Mouse (Mus musculus): Measurements from ENCODE around the gene Lmtk2.
A peak's percentile ranks its signal among the peaks of the same experiment; 100 is the strongest.

The Lmtk2 gene

DNA sequence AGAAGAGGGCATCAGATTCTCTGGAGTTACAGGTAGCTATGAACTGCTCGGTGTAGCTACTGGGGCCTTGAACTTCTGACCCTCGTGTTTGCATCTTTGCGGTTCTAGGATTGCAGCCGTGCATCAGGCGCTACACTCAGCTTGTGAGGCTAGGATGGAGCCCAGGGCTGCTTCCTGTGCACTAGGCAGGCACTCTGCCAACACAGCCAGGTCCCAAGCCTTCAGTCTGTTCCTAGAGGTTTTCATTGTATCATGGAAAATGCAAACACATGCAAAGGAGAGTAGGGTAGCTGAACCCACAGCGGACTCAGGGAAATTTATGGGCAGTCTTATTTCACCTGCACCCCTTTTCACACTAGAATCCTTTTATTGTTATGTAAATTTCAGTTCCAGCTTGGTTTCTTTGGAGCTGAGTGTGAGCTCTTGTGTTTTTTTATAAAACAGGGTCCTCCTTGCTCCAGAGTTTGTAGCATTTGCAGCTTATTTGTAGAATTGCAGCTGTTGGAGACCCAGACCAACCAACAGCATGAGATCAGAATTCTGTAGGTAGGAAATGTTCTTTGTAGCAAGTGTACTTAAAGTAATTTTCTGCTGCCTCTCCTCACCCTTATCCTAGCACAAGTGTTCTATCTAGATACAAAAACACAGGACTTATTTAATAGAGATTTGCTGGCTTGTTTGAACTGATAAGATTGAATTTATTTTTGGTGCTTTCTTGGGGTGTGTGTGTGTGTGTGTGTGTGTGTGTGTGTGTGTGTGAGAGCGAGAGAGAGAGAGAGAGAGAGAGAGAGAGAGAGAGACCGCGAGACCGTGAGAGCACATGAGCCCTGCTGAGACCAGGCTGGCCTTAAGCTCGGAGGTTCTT is 12.6 kb downstream of the Lmtk2 start:
- no peak for DNase-seq

DNA sequence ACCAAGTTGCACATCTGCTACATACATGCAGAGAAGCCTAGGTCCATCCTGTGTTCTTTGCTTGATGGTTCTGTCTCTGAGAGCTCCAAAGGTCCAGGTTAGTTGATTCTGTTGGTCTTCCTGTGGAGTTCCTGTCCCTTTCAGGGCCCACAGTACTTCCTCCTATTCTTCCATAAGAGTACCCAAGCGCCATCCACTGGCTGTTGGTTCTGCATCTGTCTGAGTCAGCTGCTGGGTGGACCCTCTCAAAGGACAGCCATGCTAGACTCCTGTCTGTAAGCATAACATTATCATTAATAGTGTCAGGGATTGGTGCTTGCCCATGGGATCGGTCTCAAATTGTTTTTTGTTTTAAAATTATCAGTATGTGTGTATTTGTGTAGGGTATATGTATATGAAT is 13.8 kb downstream of the Lmtk2 start:
- DNase-seq, result no peak

DNA sequence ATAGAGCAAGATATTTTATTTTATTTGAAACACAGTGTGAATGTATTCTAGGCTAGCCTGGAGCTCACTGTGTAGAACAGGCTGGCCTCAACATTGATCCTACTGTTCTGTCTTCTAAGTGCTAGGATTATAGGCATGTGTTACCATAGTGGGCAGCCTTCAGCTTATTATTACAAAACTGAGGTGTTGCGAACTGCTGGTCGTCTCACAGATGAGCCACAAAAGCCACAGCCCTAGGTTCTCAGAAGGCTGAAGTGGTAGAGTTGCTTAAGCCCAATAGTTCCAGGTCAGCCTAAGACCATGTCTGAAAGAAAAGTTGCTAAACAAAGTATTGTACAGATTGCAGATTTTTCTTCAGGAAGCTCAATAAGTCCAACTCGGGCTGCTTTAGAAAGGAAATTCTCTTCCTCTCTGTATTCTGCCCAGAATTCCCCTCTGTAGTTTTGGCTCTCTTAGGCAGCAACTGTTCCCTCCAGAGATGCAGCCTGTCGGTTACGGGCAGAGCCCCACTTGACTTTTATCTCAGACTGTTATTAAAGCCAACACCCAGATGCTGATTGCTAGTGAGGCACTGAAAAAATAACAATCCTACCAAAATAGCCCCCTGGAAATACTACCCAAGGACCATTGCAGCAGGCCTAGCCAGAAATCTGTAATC is 14.9 kb downstream of the Lmtk2 start:
- DNase-seq, result no peak

DNA sequence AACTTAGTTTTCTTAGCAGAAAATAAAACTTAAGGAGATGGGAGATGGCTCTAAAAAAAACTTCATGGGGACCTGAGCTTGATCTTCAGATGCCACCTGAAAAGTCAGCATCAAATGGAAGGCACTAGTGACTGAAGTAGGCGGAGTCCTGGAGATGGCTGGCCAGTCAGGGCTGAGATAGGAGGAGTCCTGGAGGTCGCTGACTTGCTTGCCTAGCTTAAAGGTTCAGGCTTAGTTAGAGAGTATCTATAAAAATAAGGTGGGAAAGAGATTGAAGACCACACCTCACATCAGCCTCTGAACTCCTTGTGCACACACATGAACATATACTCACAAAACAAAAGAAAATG is 15.4 kb downstream of the Lmtk2 start:
- DNase-seq, result no peak

DNA sequence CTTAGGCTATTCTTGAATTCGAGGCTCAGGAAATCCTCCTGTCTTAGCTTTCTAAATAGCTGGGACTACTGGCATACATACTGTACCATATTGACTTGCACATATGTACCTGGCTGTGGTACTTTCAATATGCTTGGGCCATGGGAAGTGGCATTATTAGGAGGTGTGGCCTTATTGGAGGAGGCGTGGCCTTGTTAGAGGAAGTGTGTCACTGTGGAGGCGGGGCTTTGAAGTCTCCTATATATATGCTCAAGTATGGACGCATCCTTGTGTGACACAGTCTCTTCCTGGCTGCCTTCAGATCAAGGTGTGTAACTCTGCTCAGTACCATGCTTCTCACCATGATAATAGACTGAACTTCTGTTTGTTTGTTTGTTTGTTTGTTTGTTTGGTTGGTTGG is 18.0 kb downstream of the Lmtk2 start:
- no peak for DNase-seq

DNA sequence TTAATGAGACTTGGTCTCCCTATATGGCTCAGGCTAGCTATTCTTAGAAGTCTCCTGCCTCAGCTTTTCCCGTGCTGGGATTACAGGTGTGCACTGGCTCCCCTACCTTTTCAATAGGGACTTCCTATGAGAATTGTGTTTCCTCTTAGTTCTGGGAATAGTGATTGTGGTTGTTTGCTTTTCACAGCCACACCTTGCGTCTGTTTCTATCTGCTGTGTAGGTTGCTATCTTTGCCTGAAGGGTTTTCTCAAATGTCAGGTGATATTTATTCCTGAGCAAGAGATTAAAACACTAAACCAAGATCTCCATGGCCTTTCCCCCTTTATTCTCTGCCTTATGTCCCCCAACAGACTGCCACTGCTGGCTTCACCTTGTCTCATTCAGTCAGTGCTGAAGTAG is 19.1 kb downstream of the Lmtk2 start:
- DNase-seq, result no peak

DNA sequence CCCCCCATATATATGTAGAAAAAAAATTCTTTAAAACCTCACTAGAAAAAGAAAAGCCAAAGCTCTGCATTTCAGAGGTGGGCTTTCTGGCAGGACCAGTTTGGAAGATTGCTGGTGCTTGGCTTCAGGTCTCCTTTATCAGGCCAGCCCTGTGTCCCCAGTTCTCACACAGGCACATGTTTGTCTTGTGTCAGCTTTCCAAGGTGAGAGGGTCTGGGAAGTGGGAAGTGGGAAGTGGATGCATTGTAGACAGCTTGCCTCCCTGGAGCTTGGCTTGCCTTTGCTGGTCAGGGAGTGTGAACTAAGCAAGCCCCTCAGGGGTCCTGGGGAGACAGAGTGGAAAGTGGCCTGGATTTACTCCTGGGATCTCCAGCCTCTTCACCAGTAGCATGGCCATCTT is 21.3 kb downstream of the Lmtk2 start:
- no peak for DNase-seq

DNA sequence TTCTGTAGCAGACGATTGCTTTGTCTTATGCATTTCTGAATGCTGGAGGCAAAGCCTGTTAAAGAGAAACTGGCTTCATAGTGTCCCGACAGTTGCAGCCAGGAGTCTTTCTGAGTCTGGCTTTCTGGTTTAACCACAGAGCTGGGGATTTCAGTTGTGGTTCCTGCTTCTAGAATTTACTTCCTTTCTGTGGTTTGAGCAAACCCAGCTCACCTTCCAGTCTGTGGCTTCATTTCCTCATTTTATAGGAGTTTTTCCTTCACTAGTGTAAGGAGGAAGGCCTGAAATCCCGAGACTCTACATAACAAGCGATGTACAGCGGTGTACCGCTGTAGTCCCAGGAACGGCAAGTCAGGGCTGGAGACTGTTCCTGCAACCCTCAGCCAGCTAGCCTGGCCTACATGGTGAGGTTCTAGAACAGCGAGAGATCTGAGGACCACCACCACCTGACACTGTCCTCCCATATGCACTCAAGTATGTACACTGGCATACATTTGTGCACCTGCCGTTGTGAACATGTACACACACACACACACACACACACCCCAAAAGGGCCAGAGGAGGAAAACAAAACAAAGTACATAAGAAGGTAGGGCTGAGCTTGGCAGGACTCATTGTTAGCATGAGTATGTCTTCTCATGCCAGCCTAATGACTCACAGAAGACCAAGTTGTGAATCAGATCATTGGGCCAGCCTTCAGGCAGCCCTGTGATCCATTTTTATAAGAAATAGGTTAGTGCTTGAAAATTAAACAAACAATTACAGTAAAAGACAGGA is 25.9 kb downstream of the Lmtk2 start:
- DNase-seq, result no peak

DNA sequence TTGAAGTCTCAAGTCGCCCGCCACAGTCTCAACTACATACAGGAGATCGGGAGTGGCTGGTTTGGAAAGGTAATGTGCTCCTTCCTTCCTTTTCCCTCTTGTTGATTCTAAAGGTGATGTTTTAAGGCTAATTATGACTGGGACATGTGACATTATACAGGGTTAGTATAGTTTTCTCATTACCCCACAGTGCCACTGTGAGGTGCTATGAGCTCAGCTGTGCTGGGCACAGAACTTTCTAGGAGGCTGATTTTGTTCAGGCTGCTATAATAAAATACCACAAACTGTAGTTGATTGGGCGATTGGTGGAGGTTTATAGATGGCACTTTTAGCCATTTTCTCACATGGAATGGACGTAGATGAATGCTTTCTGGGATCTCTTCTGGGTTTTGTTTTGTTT is 43.3 kb downstream of the Lmtk2 start:
- no peak for DNase-seq

DNA sequence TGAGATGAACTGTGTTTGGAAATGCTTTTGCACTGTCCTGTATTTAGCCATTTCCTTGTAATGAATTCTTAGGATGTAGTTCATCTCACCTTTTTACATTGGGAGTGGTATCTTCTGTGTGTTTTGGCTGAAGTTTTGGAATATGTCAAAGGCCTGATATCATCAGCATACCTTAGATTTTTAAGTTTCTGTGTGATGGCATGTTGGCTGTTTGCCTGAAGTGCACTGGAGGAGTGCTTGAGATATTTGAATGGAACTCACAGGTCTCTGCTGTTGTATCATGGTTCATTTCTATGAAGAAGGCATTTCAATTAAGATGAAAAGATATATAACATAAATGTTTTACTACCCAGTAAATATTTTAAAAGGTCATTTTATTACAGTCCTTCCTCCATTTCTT is 46.7 kb downstream of the Lmtk2 start:
- DNase-seq, result no peak

DNA sequence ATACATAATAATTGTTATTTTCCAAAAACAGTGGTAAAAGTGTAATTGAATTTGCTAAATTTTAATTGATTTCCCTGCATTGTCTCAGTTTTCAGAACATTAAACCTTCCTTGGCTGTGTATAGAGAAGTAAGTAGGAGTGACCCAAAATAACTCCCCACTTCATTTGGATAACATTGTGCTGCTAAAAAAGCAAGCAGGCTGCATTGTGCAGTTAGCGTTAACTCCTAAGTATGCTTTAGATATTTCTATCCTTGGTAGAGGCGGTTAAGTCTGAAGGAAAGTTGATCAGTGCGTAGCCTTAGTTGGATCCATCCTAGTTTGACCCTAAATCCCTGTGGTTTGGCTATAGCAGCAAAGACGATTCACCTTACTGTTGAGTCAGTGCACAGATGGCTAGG is 49.3 kb downstream of the Lmtk2 start:
- DNase-seq, result no peak

DNA sequence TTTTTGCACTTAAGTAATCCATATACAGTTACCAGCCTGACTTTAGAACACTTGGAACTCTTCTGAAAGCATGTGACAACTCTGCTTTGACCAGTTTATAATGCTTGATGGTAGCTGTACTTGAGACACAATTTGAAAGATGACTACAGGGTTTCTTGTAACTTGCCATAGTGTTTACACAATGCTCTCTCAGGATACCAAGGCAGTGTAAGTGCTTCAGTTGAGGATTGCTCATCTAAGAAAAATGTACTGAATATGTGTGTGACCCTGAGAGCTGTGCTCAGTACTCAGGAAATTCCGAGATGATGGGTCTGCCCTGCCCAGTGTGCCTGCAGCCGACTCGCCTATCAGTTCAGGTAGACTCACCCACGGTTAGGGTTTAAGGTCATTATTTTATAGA is 51.0 kb downstream of the Lmtk2 start:
- DNase-seq, result no peak

DNA sequence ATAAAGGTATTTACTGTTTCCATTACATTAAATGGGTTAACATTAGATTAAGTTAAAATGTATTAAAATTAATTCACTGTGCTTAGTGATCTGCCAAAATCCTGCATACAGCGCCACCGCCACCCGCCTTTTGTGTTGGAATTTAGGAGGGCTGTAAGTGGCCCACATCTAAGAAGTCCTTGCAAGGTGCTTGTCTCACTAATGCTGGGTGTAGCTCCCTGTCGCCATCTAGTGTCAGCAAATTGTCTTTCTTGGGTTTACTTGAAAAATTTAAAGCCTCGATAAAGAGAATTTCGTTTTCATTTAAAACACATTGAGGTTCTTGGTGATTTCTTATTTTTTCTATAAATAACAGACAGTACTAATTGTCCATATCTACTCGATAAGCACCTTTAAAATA is 54.3 kb downstream of the Lmtk2 start:
- DNase-seq, result peak; percentile 66

DNA sequence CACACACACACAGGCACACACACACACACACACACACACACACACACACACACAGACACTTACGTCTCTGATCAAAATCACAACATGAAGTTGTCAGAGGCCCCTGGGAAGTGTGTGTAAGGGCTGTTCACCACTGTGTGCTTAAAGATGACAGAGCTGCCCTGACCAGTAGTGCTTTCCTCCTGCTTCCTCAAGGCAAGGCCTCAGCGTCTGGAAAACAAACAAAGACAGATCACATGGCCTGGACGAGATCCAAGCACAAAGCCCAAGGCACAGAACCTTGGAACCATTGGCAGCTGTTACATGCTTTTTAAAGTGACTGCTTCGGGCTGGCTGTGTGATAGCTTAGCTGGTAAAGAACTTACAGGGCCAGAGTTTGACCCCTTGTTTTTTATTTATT is 58.4 kb downstream of the Lmtk2 start:
- peak; percentile 35 for DNase-seq

DNA sequence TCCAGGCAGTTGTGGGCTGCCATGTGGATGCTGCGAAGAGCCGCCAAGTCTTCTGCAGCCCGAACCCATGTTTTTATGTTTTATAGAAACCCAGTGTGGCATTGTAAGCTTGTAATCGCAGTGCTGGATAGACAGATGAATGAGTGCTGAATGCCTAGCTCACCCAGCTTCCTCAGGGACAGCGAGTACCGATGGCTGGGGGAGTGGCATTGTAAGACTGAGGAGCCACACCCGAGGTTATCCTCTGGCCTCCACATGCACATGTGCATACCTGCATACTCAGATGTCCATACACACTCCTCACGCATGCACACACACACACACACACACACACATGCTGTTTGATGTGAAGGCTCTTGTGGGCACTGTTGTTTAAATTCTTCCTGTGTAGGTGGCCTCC is 58.9 kb downstream of the Lmtk2 start:
- no peak for DNase-seq

DNA sequence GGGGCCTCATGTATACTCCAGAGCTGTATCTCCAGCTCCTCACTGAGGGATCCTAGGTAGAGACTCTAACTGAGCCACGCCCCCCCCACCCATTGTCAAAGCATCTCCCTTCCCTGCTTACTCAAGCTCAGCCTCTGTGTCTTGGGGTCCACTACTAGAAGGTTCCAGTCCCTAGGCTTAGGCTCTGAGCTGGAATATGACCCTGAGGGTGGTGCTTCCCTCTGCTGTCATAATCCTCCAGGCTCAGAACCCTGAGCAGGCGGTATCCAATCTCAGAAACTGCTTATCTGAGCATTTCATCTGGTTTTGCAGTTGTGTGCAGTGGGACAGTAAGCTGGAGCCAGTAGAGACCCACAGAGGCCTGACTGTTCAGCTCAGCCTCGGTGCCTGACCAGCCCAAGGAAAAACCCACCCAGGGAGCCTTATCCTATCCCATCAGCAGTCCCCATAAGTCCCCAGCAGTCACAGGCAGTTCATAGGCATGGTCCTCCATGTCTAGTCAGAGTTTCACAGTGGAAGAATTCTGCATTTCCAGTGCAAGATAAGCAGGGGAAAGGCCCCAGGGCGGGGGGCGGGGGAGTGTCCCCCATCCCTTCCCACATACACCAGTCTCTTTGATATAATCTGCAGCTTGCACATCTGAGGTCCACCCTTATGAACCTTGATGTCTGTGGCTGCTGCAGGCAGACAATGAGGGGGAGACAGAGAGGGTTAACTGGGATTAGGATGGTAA is 62.0 kb downstream of the Lmtk2 start:
- DNase-seq, result no peak

DNA sequence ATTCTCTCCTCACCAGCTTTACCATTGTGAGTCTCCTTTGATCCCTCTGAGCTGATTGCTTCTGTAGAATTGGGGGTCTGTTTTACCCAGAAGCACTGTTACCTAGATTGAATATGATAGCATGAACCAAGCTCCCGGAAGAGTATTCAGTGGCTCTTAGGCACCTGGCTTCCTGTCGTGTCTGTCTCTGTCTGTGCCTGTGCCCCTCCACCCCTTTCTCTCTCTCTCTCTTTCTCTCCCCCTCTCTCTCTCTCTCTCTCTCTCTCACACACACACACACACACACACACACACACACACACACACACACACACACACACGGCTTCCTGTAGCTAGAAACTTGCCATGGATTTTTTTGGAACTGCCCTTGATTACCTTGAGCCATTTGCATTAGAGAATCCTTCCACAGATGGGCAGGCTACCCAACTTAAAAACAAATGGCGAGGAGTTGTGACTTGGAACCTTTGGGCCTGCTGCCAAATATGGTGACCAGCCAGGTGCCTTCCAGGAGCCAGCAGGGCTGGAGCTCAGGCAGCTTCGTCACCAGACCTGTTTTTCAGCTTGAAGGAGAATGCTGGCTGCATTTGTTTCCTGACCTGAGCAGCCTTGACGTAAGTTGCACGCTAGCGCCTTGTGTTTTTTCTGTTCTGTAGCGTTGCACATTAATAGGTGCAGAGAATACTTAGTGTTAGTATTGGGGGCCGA is 62.7 kb downstream of the Lmtk2 start:
- DNase-seq, result no peak

DNA sequence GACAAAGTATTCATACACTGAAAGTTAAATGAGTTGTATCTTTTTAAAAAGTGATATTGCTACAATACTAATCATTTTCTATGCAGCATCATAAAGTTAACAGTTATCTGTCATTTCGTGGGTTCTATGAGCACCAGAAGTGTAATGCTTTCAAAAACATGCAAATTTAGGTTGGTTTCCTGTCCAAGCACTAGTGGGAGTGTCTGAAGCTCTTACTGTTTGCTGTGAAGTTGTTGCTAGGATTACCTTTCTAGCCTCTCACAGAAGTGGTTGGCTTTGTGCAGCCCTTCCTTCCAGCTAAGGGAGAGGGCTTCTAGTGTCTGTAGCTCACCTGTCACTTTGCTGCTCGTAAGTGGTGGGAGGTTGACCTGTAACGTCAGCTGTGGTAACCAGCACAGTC is 65.5 kb downstream of the Lmtk2 start:
- no peak for DNase-seq

DNA sequence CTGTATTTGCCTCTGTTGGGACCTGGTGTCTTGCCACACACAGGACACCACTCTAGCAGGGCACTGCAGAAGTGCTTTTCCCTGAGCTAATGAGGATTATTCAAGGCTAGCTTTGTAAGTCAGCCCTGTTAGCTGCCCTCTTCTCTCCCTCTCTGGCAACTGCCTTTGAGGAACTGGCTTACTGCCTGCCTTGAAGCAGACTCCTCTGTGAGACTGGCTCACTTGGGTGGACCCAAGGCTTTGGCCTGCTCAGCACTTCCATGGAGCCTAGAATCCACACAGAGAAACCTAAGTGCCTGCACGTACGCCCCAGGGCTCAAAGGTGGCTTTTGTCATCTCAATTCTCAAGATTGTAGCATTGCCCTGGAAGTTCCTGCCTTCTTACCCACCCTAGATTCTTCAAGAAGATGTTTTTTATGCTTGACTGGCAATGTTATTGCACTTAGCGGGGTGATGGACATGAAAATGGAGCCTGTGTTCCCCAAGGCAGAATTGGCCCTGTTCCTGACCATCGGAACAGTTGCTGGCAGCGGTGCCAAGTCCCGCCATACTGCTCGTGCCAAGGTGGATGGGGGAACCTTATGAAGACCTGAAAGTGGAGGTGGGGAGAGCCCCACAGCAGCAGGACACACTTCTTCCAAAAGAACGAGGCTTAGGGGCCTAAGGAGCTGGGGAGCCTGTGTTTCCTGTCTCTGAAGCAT is 69.2 kb downstream of the Lmtk2 start:
- DNase-seq, result no peak

DNA sequence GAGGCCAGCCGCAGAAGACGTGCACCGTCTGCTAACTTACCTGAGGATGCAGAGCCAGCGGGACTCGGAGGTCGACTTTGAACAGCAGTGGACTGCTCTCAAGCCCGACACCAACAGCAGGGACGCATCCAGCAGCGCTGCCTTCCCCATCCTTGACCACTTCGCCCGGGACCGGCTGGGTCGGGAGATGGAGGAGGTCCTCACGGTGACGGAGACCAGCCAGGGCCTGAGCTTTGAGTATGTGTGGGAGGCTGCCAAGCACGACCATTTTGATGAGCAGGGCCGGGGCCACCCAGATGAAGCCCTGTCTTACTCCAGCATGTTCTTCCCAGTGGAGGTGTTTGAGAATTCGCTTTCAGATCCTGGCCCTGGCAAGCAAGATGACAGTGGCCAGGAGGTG is 73.4 kb downstream of the Lmtk2 start:
- DNase-seq, result no peak

DNA sequence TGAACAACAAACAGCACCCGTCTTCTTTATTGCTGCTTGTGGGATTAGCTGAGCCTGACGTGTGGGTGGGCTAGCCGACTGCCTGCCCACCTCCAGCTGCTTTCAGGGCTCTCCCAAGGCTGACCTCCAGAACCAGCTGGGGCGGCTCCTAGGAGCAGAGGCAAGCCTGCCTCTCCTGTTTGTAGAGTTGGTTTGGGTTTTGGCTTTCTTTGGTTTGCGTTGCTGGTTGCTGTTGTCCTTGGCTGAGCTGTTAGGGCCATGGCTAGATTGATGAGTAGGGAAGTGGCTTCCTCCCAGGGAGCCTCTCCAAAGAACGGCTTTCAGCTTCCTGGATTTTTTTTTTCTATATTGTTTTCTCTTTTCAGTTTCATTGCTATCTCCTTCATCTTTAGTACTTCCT is 78.0 kb downstream of the Lmtk2 start:
- DNase-seq, result no peak

DNA sequence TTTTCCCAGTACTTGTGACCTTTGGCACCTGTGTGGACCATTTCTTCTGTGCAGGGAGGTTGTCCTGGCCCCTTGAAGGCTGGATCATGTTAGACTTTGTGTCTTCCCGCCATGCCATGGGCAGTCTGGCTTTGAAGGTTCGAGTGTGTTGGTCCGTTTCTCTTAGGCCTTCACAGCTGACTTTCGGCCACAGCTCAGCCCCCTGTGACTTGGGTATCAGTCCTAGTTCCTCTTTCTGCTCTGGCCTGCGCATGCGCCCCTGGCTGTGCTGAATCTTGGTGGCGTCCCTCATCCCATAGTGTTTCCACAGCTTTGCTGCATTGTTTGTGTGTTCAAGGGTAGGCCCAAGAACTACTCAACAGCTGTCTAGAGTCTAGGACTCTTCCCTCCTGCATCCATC is 81.0 kb downstream of the Lmtk2 start:
- peak; percentile 5 for DNase-seq
